Mouse (Mus musculus) MN1 (cell line): ENCODE results near the gene Mbd3.
A peak's percentile ranks its signal among the peaks of the same experiment; 100 is the strongest.

Source experiments
- DNase-seq: peaks from one replicate; pipeline ENCODE4 v3.0.0-alpha.2; 2016; ENCODE audit warnings: low spot score

The Mbd3 gene

GRCm38 (mm10) chr10:80399191-80399972 lies at the start of gene Mbd3:
Mbd3 (minus strand) TSS chr10:80399550.
- DNase-seq = peak; percentile 99

- DNase-seq = peak; percentile 72
Measured at GRCm38 (mm10) chr10:80445898-80446601, 46.7 kb upstream of the Mbd3 start.

- no peak for DNase-seq
Measured at GRCm38 (mm10) chr10:80445052-80445451, 45.7 kb upstream of the Mbd3 start.

GRCm38 (mm10) chr10:80444339-80445045 lies 45.1 kb upstream of the Mbd3 start:
- peak; percentile 27 for DNase-seq

GRCm38 (mm10) chr10:80443575-80444278 lies 44.4 kb upstream of the Mbd3 start:
- no peak for DNase-seq

GRCm38 (mm10) chr10:80442989-80443388 lies 43.6 kb upstream of the Mbd3 start:
- no peak for DNase-seq

GRCm38 (mm10) chr10:80441598-80441997 lies 42.2 kb upstream of the Mbd3 start:
- no peak for DNase-seq

- DNase-seq = no peak
Measured at GRCm38 (mm10) chr10:80440031-80440430, 40.7 kb upstream of the Mbd3 start.

- DNase-seq = no peak
Measured at GRCm38 (mm10) chr10:80437973-80438372, 38.6 kb upstream of the Mbd3 start.

GRCm38 (mm10) chr10:80436276-80436675 lies 36.9 kb upstream of the Mbd3 start:
- DNase-seq = no peak

GRCm38 (mm10) chr10:80435764-80436163 lies 36.4 kb upstream of the Mbd3 start:
- DNase-seq = no peak

GRCm38 (mm10) chr10:80434823-80435222 lies 35.5 kb upstream of the Mbd3 start:
- DNase-seq = no peak

GRCm38 (mm10) chr10:80434233-80434592 lies 34.9 kb upstream of the Mbd3 start:
- no peak for DNase-seq

- DNase-seq = peak; percentile 96
Measured at GRCm38 (mm10) chr10:80433513-80434232, 34.3 kb upstream of the Mbd3 start, which contains the start of gene Tcf3. Tcf3 (minus strand) TSS chr10:80433647.

GRCm38 (mm10) chr10:80432936-80433512 lies 33.7 kb upstream of the Mbd3 start:
- peak; percentile 38 for DNase-seq

GRCm38 (mm10) chr10:80432387-80432785 lies 33.0 kb upstream of the Mbd3 start:
- no peak for DNase-seq

GRCm38 (mm10) chr10:80431570-80432386 lies 32.4 kb upstream of the Mbd3 start:
- DNase-seq = no peak

GRCm38 (mm10) chr10:80430375-80430980 lies 31.1 kb upstream of the Mbd3 start:
- no peak for DNase-seq

- DNase-seq = no peak
Measured at GRCm38 (mm10) chr10:80429800-80430199, 30.4 kb upstream of the Mbd3 start.

- no peak for DNase-seq
Measured at GRCm38 (mm10) chr10:80425041-80425440, 25.7 kb upstream of the Mbd3 start.
